Mouse (Mus musculus): ENCODE results near the gene Adad2. TPM values are rescaled to one million over a fixed set of nuclear protein-coding genes. Genes with fewer than 3 reads are reported as not detected.

Gene Adad2
- polyA plus RNA-seq, 1 experiment from 2014 or later, result not detected

DNA sequence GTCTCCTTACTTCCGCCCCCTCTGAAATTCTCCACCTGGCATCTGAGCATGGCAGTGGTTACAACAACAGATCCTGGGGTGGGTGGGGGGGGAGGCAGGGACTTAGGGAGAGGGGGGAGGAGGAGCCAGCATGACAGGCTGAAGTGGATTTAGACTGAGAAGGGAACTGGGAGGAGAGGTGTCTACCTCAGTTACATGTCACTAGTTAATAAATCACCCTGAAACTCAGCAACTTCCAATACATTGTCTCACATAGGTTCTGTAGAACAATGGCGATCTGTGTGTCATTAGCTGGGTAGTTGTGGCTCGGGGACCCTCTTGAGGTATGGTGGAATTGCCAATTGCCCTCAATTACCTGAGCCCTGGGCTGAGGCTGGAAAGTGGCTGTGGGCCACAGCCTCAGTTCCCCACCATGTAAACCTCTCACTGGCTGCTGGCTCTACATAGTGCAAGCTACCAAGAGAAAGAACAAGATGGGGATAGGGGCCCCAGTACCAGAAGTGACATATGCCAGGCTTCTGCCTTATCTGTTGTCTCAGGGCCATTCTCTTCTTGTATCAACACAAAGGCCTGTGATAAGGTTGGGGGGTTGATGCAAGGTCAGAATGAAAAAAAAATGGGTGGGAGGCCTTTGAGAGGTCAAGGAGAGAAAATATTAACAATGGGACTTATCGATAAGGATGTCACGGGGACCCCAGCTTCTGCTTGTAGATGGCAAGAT is 31.9 kb upstream of the Adad2 start:
- Histone ChIP-seq H3K27me3 (peaks cover 5% of the 10 kb centered on the region; the same call in 1 of the 2 replicates), H3K4me1 (replicated peaks) (peaks cover 67% of the 10 kb centered on the region), H3K9ac (no peak overlapping the region), H3K27ac (replicated peaks) (peak overlapping the region; percentile 62), H3K4me3 (replicated peaks) (no peak overlapping the region), H3K9me3 (replicated peaks) (no peaks in the 10 kb centered on the region), H3K4me2 (peak overlapping the region; percentile 41), H3K36me3 (replicated peaks) (no peaks in the 10 kb centered on the region)
- peak; percentile 77 for ATAC-seq (ENCODE audit: insufficient read depth)
- 37% methylated on average over 5 of the region's 5 CpGs for WGBS (ENCODE audit: insufficient replicate concordance)

DNA sequence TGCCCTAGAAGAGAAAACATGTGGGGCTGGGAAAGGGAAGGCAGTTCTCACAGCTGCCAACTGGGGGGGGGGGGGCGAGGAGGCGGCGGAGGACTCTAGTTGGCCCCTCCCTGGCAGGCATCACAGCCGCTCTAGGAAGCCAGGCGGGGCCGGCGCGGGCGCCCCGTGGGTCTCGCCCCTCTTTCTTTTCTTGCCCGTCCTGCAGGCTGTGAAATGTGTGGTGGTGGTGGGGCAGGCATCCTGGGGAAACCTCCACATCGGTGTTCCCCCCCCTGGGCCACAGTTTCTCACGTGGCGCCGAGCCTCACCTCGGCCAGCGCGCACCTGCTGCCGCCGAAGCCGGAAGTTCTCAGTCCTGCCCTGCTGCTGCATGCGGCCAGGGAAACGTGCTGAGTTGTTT is 26.6 kb upstream of the Adad2 start:
- 21% methylated on average over 24 of the region's 24 CpGs for WGBS (ENCODE audit: insufficient replicate concordance)
- H3K9ac ChIP-seq, result peak overlapping the region; percentile 16; the same call in 1 of the 2 replicates

DNA sequence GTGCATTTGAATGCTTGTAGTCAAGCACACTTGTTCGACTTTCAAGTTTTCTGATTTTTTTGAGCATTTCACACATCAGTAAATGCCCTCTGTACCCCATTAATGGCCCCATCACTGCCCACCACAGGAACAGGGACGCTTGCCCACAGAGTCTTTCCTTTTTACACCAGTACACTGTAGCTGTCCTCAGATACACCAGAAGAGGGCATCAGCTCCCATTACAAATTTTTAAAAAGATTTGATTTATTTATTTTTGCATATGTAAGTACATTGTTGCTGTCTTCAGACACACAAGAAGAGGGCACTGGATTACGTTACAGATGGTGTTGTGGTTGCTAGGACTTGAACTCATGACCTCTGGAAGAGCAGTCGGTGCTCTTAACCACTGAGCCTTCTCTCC is 24.2 kb upstream of the Adad2 start:
- Histone ChIP-seq H3K4me2 (no peak overlapping the region), H3K9me3 (replicated peaks) (no peaks in the 10 kb centered on the region), H3K9ac (no peak overlapping the region), H3K4me1 (replicated peaks) (peaks cover 30% of the 10 kb centered on the region), H3K27me3 (no peaks in the 10 kb centered on the region), H3K4me3 (replicated peaks) (no peak overlapping the region), H3K27ac (replicated peaks) (no peak overlapping the region), H3K36me3 (replicated peaks) (no peaks in the 10 kb centered on the region)
- WGBS (ENCODE audit: insufficient replicate concordance), result 56% methylated on average over 4 of the region's 4 CpGs
- ATAC-seq (ENCODE audit: insufficient read depth), result no peak

More for the DNA sequence above, 26.6 kb upstream of the Adad2 start:
- peaks cover 50% of the 10 kb centered on the region for H3K4me1 ChIP-seq (replicated peaks)
- H3K27me3 ChIP-seq, result no peaks in the 10 kb centered on the region
- H3K27ac ChIP-seq (replicated peaks), result 0 out of 2 replicates have a peak overlapping the region, but pooled peaks have one; percentile 14
- H3K36me3 ChIP-seq (replicated peaks), result no peaks in the 10 kb centered on the region
- no peaks in the 10 kb centered on the region for H3K9me3 ChIP-seq (replicated peaks)
- peak; percentile 60; the same call in 1 of the 2 replicates for ATAC-seq (ENCODE audit: insufficient read depth)
- H3K4me2 ChIP-seq, result peak overlapping the region; percentile 71
- peak overlapping the region; percentile 50 for H3K4me3 ChIP-seq (replicated peaks)

DNA sequence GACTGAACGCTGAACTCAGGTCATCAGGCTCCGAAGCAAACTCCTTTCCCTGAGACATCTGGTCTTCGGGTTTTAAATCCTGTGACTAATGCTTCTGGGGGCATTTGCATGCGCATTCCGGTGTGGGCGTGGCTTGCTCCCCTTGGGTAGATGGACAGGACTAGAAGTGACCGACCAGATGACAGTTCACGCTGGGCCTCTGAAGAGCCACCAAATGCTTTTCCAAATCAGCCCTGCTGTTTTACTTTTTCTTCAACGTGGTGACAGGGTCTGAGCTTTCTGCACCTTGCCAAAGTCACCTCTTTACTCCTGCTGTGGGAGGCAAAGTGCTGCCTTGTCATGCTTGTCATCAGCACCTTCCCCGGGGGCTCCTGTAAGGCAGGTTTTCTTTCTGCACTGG is 23.7 kb upstream of the Adad2 start:
- Histone ChIP-seq H3K27ac (replicated peaks) (no peak overlapping the region), H3K9me3 (replicated peaks) (no peaks in the 10 kb centered on the region), H3K27me3 (no peaks in the 10 kb centered on the region), H3K36me3 (replicated peaks) (no peaks in the 10 kb centered on the region), H3K4me1 (replicated peaks) (peaks cover 30% of the 10 kb centered on the region), H3K4me2 (no peak overlapping the region), H3K9ac (no peak overlapping the region), H3K4me3 (replicated peaks) (no peak overlapping the region)
- WGBS (ENCODE audit: insufficient replicate concordance), result 52% methylated on average over 10 of the region's 10 CpGs
- no peak for ATAC-seq (ENCODE audit: insufficient read depth)

DNA sequence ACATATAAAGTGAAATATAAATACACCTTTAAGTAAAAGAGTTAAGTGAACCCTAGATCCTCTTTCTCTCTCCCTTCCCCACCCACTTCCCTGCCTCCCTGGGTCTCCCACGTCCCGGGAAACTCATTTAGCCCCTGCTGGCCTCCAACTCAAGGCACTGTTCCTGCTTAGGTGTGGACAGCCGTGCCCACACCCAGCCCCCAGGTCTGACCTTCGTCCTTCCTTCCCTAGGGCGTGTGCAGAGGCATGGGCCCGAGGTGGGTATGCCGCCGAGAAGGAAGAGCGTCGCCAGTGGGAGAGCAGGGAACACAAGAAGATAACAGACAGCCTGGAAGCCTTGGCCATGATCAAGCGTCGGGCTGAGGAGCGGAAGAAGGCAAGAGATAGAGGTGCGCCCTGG is 22.2 kb upstream of the Adad2 start:
- Histone ChIP-seq H3K9me3 (replicated peaks) (no peaks in the 10 kb centered on the region), H3K4me1 (replicated peaks) (peaks cover 26% of the 10 kb centered on the region), H3K27ac (replicated peaks) (no peak overlapping the region), H3K4me2 (no peak overlapping the region), H3K27me3 (no peaks in the 10 kb centered on the region), H3K4me3 (replicated peaks) (no peak overlapping the region), H3K9ac (no peak overlapping the region), H3K36me3 (replicated peaks) (no peaks in the 10 kb centered on the region)
- 68% methylated on average over 14 of the region's 14 CpGs for WGBS (ENCODE audit: insufficient replicate concordance)
- ATAC-seq (ENCODE audit: insufficient read depth), result no peak

DNA sequence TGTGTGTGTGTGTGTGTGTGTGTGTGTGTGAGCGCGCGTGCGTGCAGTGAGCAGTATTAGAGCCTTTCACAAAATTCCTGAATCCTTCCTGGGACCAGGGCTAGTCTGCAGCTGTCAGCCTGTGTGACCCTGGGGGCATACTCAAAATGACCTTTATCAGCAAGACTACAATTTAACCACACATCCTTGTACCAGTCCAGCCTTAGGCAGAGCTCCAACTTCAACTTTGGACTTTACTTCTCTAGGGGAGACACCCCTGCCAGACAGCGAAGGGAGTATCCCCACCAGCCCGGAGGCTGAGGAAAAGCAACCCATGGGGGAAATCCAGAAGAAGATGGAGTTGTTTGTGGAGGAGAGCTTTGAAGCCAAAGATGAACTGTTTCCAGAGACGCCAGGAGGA is 21.1 kb upstream of the Adad2 start:
- Histone ChIP-seq H3K4me2 (no peak overlapping the region), H3K36me3 (replicated peaks) (no peaks in the 10 kb centered on the region), H3K27ac (replicated peaks) (no peak overlapping the region), H3K9me3 (replicated peaks) (no peaks in the 10 kb centered on the region), H3K4me1 (replicated peaks) (peaks cover 15% of the 10 kb centered on the region; the same call in 1 of the 2 replicates), H3K9ac (no peak overlapping the region), H3K27me3 (no peaks in the 10 kb centered on the region), H3K4me3 (replicated peaks) (no peak overlapping the region)
- 66% methylated on average over 7 of the region's 7 CpGs for WGBS (ENCODE audit: insufficient replicate concordance)
- ATAC-seq (ENCODE audit: insufficient read depth), result no peak

DNA sequence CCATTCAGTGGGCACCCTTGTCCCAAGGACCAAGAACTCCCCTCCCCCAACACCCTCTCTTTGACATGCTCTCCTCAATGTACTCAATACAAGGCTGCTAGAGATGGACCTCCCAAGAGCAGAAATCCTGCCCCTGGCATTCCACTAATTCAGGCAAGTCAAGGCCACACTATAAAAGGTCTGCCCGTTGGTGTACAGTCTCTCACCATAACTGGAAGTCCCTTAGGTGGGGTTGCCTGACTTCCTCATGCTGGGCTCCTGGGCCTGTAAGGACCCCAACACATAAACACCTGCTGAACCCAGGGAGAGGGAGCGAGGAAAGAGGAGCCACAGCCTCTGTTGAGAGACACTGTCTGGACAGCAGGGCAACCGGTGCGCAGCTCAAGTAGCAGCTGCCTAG is 8.8 kb upstream of the Adad2 start:
- H3K9ac ChIP-seq, result peak overlapping the region; percentile 71
- H3K4me2 ChIP-seq, result peak overlapping the region; percentile 87
- ATAC-seq (ENCODE audit: insufficient read depth), result no peak
- peaks cover 19% of the 10 kb centered on the region for H3K4me1 ChIP-seq (replicated peaks)
- WGBS (ENCODE audit: insufficient replicate concordance), result 73% methylated on average over 4 of the region's 4 CpGs
- no peaks in the 10 kb centered on the region for H3K27me3 ChIP-seq
- peaks cover 39% of the 10 kb centered on the region for H3K36me3 ChIP-seq (replicated peaks)
- no peaks in the 10 kb centered on the region for H3K9me3 ChIP-seq (replicated peaks)
- peak overlapping the region; percentile 81; the same call in 1 of the 2 replicates for H3K27ac ChIP-seq (replicated peaks)
- peak overlapping the region; percentile 72 for H3K4me3 ChIP-seq (replicated peaks)

DNA sequence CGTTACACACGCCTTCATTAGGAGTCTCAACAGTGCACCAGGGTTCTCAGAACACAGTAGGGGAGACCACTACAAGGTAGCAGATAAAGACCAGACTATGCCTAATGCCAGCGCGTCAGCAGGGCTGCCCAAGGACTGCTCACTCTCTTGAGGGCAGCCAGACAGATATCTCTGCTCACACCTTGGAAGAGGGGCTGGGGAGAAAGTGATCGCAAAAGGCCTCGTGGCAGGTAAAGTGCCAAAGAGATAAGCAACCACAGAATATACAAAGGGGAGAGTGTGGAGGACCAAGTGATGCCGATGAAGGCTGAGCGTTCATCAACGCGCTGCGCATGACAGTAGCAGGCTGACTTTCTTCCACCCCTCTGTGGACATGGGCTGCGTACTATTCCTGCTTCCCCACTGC is 8.1 kb upstream of the Adad2 start:
- Histone ChIP-seq H3K4me2 (peak overlapping the region; percentile 87), H3K4me3 (replicated peaks) (peak overlapping the region; percentile 72), H3K27ac (replicated peaks) (peak overlapping the region; percentile 81), H3K27me3 (no peaks in the 10 kb centered on the region), H3K9ac (peak overlapping the region; percentile 71), H3K36me3 (replicated peaks) (peaks cover 33% of the 10 kb centered on the region), H3K9me3 (replicated peaks) (no peaks in the 10 kb centered on the region), H3K4me1 (replicated peaks) (peaks cover 19% of the 10 kb centered on the region)
- peak; percentile 63 for ATAC-seq (ENCODE audit: insufficient read depth)
- WGBS (ENCODE audit: insufficient replicate concordance), result 10% methylated on average over 12 of the region's 12 CpGs

DNA sequence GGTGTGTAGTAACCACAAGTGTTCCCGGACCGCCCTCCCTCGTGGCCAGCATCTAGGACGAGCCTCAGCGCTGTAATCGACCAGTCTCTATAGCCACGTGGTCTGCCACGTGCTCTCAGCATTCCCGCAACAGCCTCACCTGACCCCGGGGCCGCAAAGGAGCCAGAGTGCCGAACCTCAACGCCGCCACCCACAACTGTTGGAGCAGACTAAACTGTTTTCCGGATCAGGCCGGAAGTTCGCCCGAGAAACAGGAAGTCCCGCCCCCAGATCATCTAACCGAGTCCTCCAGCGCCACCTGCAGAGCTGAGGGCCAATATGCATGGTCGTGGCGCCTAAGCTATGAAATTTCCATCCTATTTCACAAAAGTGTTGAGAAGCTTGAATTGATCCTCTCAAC is 7.6 kb upstream of the Adad2 start, which contains the start of gene Taf1c:
Gene Taf1c, minus strand, starts transcription at position 227 of the 400 bp plus-strand sequence.
- peak; percentile 82 for ATAC-seq (ENCODE audit: insufficient read depth)
- no peaks in the 10 kb centered on the region for H3K9me3 ChIP-seq (replicated peaks)
- H3K36me3 ChIP-seq (replicated peaks), result peaks cover 27% of the 10 kb centered on the region
- peak within 1 kb of the TSS; percentile 87 for H3K4me2 ChIP-seq
- peaks cover 19% of the 10 kb centered on the region for H3K4me1 ChIP-seq (replicated peaks)
- peak within 1 kb of the TSS; percentile 71 for H3K9ac ChIP-seq
- H3K27me3 ChIP-seq, result no peaks in the 10 kb centered on the region
- under 1% methylated on average over 23 of the region's 23 CpGs for WGBS (ENCODE audit: insufficient replicate concordance)
- H3K27ac ChIP-seq (replicated peaks), result peak within 1 kb of the TSS; percentile 81
- peak within 1 kb of the TSS; percentile 72 for H3K4me3 ChIP-seq (replicated peaks)

DNA sequence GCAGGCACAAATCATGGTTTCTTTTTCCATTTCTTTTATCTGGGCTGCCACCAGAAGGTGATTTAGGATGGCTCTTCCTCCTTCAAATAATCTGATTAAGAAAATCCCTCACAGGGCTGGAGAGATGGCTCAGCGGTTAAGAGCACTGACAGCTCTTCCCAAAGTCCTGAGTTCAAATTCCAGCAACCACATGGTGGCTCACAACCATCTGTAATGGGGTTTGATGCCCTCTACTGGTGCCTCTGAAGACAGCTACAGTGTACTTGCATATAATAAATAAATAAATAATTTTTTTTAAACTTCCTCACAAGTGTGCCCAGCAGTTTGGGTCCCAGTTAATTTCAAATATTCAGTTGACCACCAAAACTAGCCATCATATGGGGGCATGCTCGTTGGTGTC is 6.3 kb upstream of the Adad2 start:
- no peak overlapping the region for H3K9ac ChIP-seq
- no peak for ATAC-seq (ENCODE audit: insufficient read depth)
- no peak overlapping the region for H3K4me2 ChIP-seq
- no peaks in the 10 kb centered on the region for H3K9me3 ChIP-seq (replicated peaks)
- H3K27ac ChIP-seq (replicated peaks), result no peak overlapping the region
- whole genome bisulfite sequencing (ENCODE audit: insufficient replicate concordance), result 62% methylated on average over 2 of the region's 2 CpGs
- peaks cover 19% of the 10 kb centered on the region for H3K4me1 ChIP-seq (replicated peaks)
- no peak overlapping the region for H3K4me3 ChIP-seq (replicated peaks)
- peaks cover 14% of the 10 kb centered on the region for H3K36me3 ChIP-seq (replicated peaks)
- no peaks in the 10 kb centered on the region for H3K27me3 ChIP-seq

DNA sequence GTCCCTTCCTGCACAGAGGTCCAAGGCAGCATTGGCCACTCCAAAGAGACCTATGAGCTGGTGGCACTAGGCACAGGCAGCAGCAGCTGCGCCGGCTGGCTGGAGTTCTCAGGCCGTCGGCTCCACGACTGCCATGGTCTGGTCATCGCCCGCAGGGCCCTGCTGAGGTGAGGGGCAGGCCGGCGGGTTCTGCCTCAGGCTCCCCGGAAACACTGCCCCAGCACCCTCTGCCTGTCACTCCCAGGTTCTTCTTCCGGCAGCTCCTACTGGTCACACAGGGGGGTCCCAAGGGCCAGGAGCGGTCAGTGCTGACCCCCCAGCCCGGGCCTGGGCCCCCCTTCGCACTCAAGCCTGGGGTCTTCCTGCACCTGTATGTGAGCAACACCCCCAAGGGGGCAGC is 2.5 kb downstream of the Adad2 start:
- no peak overlapping the region for H3K27ac ChIP-seq (replicated peaks)
- H3K4me3 ChIP-seq (replicated peaks), result no peak overlapping the region
- H3K4me2 ChIP-seq, result no peak overlapping the region
- no peaks in the 10 kb centered on the region for H3K36me3 ChIP-seq (replicated peaks)
- H3K9me3 ChIP-seq (replicated peaks), result no peaks in the 10 kb centered on the region
- 0 out of 2 replicates have a peak, but pooled peaks cover 5% of the 10 kb centered on the region for H3K27me3 ChIP-seq
- no peaks in the 10 kb centered on the region for H3K4me1 ChIP-seq (replicated peaks)
- WGBS (ENCODE audit: insufficient replicate concordance), result 61% methylated on average over 14 of the region's 14 CpGs
- no peak for ATAC-seq (ENCODE audit: insufficient read depth)
- H3K9ac ChIP-seq, result no peak overlapping the region

Data from liver, embryonic 15.5 days (tissue).